Mouse (Mus musculus) stomach, postnatal 0 days (tissue): ENCODE measurements around the gene Spag5. TPM values are rescaled to one million over a fixed set of nuclear protein-coding genes. Genes with fewer than 3 reads are reported as not detected.

Source experiments
- ATAC-seq: fragments of 200-750 bp; cut with Nextera tagmentation; 2 replicates; pipeline ENCODE4 v1.8.0; 2017; ENCODE audit not compliant: low FRiP score, low TSS enrichment
- DNase-seq: peaks from one replicate; pipeline ENCODE4 v3.0.0-alpha.2; 2016; ENCODE audit warnings: low spot score
- H3K27ac ChIP-seq: fragments of 300-500 bp; sonication (generic); replicated peaks from 2 replicates; pipeline ENCODE4 v1.5.1; 2014; ENCODE audit warnings: mild to moderate bottlenecking, control low read depth
- H3K27me3 ChIP-seq: fragments of 300-500 bp; sonication (generic); 2 replicates; pipeline ENCODE4 v1.6.1; 2014; ENCODE audit warnings: low read length; ENCODE audit not compliant: control insufficient read depth, insufficient read depth
- H3K36me3 ChIP-seq: fragments of 300-500 bp; sonication (generic); 2 replicates; pipeline ENCODE4 v1.6.1; 2014; ENCODE audit warnings: low read length, mixed read lengths; ENCODE audit not compliant: control insufficient read depth, insufficient read depth
- H3K4me1 ChIP-seq: fragments of 300-500 bp; sonication (generic); replicated peaks from 2 replicates; pipeline ENCODE4 v1.6.1; 2014; ENCODE audit warnings: antibody characterized with exemption; ENCODE audit not compliant: control insufficient read depth, insufficient read depth
- H3K4me2 ChIP-seq: fragments of 300-500 bp; sonication (generic); replicated peaks from 2 replicates; pipeline ENCODE4 v1.6.1; 2014; ENCODE audit warnings: low read depth, mild to moderate bottlenecking, control low read depth, moderate library complexity
- H3K4me3 ChIP-seq: fragments of 300-500 bp; sonication (generic); 2 replicates; pipeline ENCODE4 v1.5.1; 2014; ENCODE audit warnings: low read depth, low read length, control low read depth
- H3K9ac ChIP-seq: fragments of 300-500 bp; sonication (generic); 2 replicates; pipeline ENCODE4 v1.6.1; 2014; ENCODE audit warnings: mild to moderate bottlenecking, low read length, control low read depth, mixed read lengths
- H3K9me3 ChIP-seq: fragments of 300-500 bp; sonication (generic); 2 replicates; pipeline ENCODE4 v1.6.1; 2016; ENCODE audit warnings: low read length; ENCODE audit not compliant: control insufficient read depth
- CTCF ChIP-seq: IDR thresholded peaks from 2 replicates; pipeline ENCODE4 v1.5.1; 2016; ENCODE audit warnings: antibody characterized with exemption, low read depth, mild to moderate bottlenecking, moderate library complexity
- EP300 ChIP-seq: optimal IDR thresholded peaks from 2 replicates; pipeline ENCODE3; 2016; ENCODE audit warnings: antibody characterized with exemption
- WGBS: fragments of 180-500 bp; shearing (Covaris S2); extraction: QIAGEN DNeasy Blood & Tissue Kit; methylation state at CpG from one replicate; pipeline ENCODE4 v1.1.7; 2014; 5-methylcytosine and 5-hydroxymethylcytosine counted together
- polyA plus RNA-seq: library from polyadenylated mRNA; unstranded; fragments of >200 nt; fragmentation: Nextera tagmentation; extraction: Ambion mirVana; gene quantifications from 2 replicates; pipeline ENCODE4 v1.2.1, GENCODE M21; 2015

The Spag5 gene
- polyA plus RNA-seq, 1 experiment from 2014 or later, result 5.7 TPM

DNA sequence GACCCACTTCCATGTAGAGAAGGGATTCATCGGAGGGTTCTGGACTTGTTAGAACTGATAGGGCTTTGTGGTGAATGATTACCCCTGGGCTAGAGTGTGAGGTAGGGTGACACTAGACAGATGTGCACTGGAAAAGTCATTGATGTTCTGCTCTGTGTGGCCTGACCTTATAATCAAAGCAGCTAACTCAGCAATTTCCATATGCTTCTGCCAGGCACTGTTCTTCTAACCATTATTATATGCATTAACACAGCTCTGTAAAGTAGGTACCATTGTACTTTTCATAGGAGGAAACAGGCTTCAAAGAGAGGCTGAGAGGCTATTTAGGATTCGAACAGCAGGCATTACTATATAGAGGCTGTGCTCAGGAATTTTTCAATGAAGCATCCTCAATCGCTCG, 25.9 kb downstream of the Spag5 start:
- Histone ChIP-seq H3K9me3 (no peaks in the 10 kb centered on the region), H3K9ac (no peak overlapping the region), H3K4me3 (no peak overlapping the region), H3K4me2 (no peak overlapping the region), H3K27me3 (no peaks in the 10 kb centered on the region), H3K4me1 (peaks cover 5% of the 10 kb centered on the region; the same call in 1 of the 2 replicates), H3K27ac (no peak overlapping the region), H3K36me3 (no peaks in the 10 kb centered on the region)
- 90% methylated on average over 4 of the region's 4 CpGs for WGBS
- TF ChIP-seq EP300, result no peak
- no peak for TF ChIP-seq CTCF
- ATAC-seq (no peak), DNase-seq (no peak)

DNA sequence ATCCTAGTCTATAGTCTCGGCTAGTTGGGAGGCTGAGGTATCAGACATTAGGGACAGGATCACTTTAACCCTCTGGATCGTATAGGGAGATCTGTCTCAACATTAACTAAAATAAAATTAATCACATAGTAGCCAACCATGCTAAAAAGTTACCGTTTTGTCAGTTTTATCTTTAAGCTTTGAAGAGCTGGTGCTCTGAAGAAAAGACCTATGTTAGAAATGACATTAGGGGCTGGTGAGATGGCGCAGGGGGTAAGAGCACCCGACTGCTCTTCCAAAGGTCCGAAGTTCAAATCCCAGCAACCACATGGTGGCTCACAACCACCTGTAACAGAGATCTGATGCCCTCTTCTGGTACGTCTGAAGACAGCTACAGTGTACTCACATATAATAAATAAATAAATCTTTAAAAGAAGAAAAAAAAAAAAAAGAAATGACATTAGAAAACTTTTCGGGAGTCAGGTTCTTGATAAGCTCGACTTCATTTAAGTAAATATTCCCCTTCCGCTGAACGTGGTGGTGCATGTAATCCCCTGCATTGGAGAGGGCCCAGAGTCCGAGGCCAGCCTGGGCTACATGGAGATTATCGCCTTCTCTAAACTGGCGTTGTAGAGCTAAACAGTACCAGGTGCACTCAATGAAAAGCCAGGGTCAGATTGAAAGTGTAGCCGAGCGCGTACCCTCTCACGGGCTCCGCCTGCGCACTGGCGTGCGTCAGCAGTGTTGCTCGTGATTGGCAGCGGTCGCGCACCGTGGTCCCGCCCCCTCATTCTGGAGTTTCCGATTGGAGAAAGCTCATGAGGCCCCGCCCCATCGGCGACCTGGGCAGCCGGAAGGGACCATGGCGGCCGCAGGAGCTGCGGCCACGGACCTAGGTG, 26.5 kb downstream of the Spag5 start, which contains the start of gene Pigs:
TSS of gene Pigs (plus strand) at position 782 of the 878 bp plus-strand sequence.
- Histone ChIP-seq H3K4me2 (peak within 1 kb of the TSS; percentile 97), H3K4me1 (peaks cover 5% of the 10 kb centered on the region; the same call in 1 of the 2 replicates), H3K27ac (peak within 1 kb of the TSS; percentile 56; the same call in 1 of the 2 replicates), H3K27me3 (no peaks in the 10 kb centered on the region), H3K9me3 (no peaks in the 10 kb centered on the region), H3K9ac (peak within 1 kb of the TSS; percentile 86), H3K4me3 (peak within 1 kb of the TSS; percentile 87), H3K36me3 (no peaks in the 10 kb centered on the region)
- DNase-seq, result peak; percentile 98
- 10% methylated on average over 37 of the region's 37 CpGs for WGBS
- ATAC-seq, result peak; percentile 96
- TF ChIP-seq CTCF (peak; percentile 44), EP300 (no peak)

DNA sequence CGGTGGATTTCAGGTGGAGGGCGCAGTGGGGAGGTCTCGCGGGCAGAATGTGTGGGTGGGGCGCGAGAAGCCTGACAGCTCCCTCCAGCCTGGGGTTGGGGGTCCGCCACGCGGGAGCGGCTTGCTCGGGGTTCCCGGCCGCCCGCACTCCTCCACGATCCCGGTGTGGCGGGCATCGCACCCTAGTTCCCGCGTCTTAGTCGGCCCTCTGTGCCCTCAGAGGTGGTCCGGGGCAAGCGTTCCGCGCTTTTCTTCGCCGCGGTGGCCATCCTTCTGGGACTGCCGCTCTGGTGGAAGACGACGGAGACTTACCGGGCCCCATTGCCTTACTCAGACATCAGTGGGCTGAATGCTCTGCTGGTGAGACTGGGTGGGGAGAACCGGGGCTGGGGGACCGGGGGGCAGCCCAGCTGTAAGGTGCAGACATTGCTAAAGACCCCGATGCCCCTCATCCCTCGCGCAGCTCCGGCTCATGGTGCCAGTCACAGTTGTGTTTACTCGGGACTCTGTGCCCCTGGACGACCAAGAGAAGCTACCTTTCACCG, 27.3 kb downstream of the Spag5 start:
- peak overlapping the region; percentile 86 for H3K9ac ChIP-seq
- H3K36me3 ChIP-seq, result 0 out of 2 replicates have a peak, but pooled peaks cover under 1% of the 10 kb centered on the region
- DNase-seq, result no peak
- H3K27ac ChIP-seq, result no peak overlapping the region
- peak; percentile 60 for ATAC-seq
- H3K27me3 ChIP-seq, result no peaks in the 10 kb centered on the region
- H3K4me1 ChIP-seq, result peaks cover 5% of the 10 kb centered on the region; the same call in 1 of the 2 replicates
- under 1% methylated on average over 39 of the region's 41 CpGs for WGBS
- peak overlapping the region; percentile 97 for H3K4me2 ChIP-seq
- H3K4me3 ChIP-seq, result peak overlapping the region; percentile 87
- TF ChIP-seq CTCF, result no peak
- no peak for TF ChIP-seq EP300
- no peaks in the 10 kb centered on the region for H3K9me3 ChIP-seq

DNA sequence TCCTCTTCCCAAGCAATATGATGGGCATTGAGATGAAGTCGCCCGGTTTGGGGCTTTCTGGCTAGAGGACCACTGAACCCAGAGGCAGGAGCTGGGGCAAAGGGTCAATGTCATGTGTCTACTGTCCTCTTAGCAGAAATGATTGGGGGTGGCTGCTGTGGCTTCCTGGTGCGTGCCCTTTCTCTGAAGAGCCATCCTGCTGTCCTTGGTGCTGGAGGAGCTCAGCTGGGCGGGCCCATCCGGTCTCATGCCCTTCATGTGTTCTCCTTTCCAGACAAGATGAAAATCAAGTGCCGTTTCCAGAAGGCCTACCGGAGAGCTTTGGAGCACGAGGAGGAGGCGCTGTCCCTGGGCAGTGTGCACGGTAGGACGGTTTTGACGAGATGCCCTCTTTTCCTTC, 31.3 kb downstream of the Spag5 start:
- DNase-seq (no peak), ATAC-seq (no peak)
- no peaks in the 10 kb centered on the region for H3K27me3 ChIP-seq
- no peak overlapping the region for H3K9ac ChIP-seq
- H3K36me3 ChIP-seq, result peaks cover 4% of the 10 kb centered on the region
- H3K27ac ChIP-seq, result no peak overlapping the region
- TF ChIP-seq CTCF, result no peak
- TF ChIP-seq EP300, result no peak
- no peak overlapping the region for H3K4me3 ChIP-seq
- peaks cover 5% of the 10 kb centered on the region; the same call in 1 of the 2 replicates for H3K4me1 ChIP-seq
- H3K9me3 ChIP-seq, result no peaks in the 10 kb centered on the region
- WGBS, result 96% methylated on average over 12 of the region's 12 CpGs
- H3K4me2 ChIP-seq, result no peak overlapping the region

DNA sequence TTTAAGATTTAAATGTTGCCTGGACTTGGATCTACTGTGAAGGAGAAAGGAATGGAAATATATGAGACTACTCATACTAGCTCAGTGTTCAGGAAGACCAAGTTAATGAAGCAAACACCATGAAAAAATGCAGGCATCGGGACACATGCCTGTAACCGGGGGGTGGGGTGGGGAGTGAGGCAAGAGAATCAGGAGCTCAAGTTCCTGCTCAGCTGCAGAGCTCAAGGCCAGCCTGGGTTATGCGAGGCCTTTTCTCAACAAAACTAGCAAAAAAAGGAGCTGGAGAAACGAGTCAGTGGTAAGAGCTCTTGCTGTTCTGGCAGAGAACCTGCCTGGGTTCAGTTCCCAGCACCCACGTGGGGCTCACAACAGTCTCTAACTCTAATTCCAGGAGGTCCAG, 32.7 kb downstream of the Spag5 start:
- H3K4me3 ChIP-seq, result no peak overlapping the region
- no peak overlapping the region for H3K9ac ChIP-seq
- WGBS, result 88% methylated on average over 5 of the region's 5 CpGs
- H3K27me3 ChIP-seq, result no peaks in the 10 kb centered on the region
- H3K4me1 ChIP-seq, result peaks cover 2% of the 10 kb centered on the region; the same call in 1 of the 2 replicates
- H3K36me3 ChIP-seq, result peaks cover 4% of the 10 kb centered on the region
- no peak overlapping the region for H3K27ac ChIP-seq
- ATAC-seq, result no peak
- no peak overlapping the region for H3K4me2 ChIP-seq
- no peak for DNase-seq
- no peaks in the 10 kb centered on the region for H3K9me3 ChIP-seq
- TF ChIP-seq EP300, result no peak
- TF ChIP-seq CTCF, result no peak

DNA sequence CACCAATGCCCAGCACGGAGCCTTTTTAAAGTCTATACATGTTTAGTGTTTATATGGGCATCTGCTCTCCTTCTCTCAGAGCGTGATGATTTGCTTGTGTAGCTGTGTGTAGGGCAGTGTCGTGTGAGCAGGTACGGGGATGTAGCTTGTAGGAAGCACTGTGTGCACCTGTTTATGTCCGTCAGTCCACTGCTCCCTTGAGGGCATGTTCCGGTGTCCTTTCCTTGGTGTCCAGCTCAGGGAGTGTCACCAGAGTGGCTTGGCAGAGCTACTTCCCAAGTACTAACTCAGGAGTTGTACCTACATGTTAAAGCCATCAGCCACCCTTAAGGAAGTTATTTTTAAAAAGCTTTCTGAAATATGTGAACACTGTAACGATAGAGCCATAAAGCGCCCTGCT, 35.7 kb downstream of the Spag5 start:
- Histone ChIP-seq H3K4me1 (no peaks in the 10 kb centered on the region), H3K4me3 (no peak overlapping the region), H3K9me3 (no peaks in the 10 kb centered on the region), H3K27me3 (no peaks in the 10 kb centered on the region), H3K4me2 (no peak overlapping the region), H3K27ac (no peak overlapping the region), H3K9ac (no peak overlapping the region), H3K36me3 (peaks cover 9% of the 10 kb centered on the region)
- DNase-seq (no peak), ATAC-seq (no peak)
- WGBS, result 95% methylated on average over 8 of the region's 8 CpGs
- TF ChIP-seq EP300, result no peak
- TF ChIP-seq CTCF, result no peak
